Mouse (Mus musculus) liver, postnatal 0 days (tissue): ENCODE measurements at regions not wholly inside any gene's neighbourhood (a gene's known extent, or its start where the extent isn't known, plus 50 kb on each side); places are given as distances from the start of the nearest gene placed in this dataset.

Source experiments
- CTCF ChIP-seq: sonication (generic); IDR thresholded peaks from 2 replicates; pipeline ENCODE4 v1.5.1; 2016; ENCODE audit warnings: antibody characterized with exemption, low read depth
- EP300 ChIP-seq: IDR thresholded peaks from 2 replicates; pipeline ENCODE4 v1.6.1; 2016; ENCODE audit warnings: antibody characterized with exemption, low read depth, mild to moderate bottlenecking

GRCm38 (mm10) chr12:27164920-27165504, 177.4 kb downstream of the Sox11 start:
- no peak for TF ChIP-seq CTCF
- no peak for TF ChIP-seq EP300
